Mouse (Mus musculus) c-Kit-positive CD71-negative TER-119-negative erythroid progenitor cells, embryonic 14.5 days (primary cell): ENCODE results near the gene Cyp2c54.
"Not testable (repeated sequence)": the region's sequence is repeated elsewhere in the genome, so short reads cannot be mapped to it uniquely, and the experiment has no call there.

Experiments used
- DNase-seq: peaks from one replicate; pipeline ENCODE4 v3.0.0-alpha.2; 2013; ENCODE audit warnings: low read depth

Gene Cyp2c54

DNA sequence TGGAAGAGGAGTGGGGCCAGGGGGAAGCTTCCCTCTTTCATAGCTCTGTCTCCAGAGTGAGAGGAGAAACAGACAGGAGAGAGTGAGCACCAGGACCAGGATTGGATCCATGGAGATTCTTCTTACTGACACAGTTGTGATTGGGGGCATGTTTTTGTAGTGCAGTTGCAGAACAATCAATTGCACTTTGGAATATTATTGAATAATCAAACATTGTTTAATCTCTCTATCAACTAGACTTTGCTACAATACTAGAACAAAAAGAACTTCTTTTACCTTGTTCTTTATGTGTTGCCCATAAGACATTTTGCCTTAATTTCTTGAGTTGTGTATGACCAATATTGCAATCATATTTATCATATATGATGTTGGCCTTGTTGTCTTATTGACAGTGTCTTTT, at the start of gene Cyp2c54:
Gene Cyp2c54, minus strand, starts transcription at position 127 of the 400 bp plus-strand sequence.
- DNase-seq, result no peak

DNA sequence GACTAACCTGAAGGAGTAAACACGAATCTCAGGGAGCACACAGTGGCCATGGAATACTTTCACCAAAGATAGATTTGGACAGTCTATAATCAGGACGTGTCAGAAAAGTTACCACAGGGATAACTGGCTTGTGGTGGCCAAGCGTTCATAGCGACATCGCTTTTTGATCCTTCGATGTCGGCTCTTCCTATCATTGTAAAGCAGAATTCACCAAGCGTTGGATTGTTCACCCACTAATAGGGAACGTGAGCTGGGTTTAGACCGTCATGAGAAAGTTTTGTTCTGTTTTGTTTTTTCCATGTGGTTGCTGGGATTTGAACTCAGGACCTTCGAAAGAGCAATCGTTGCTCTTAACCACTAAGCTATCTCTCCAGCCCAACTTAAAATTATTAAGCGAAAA, 46.0 kb upstream of the Cyp2c54 start:
- not testable (repeated sequence) for DNase-seq

DNA sequence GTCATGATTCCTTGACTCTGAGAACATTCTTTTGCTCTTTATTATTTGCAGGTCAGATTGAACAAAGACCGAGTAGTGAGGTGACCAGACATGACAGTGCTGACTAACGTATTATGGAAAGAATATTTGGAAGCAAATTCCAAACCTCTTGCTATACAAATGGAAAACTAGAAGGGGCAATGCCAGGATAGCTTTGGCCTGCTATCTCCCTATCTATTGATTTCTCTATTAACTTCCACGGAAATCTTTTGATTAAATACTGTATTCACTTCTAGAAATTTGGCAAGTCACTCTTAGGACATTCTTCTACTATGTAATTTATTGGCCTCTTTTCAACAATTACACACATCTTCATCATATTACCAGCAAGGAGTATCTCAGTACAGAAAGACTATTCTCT, 17.5 kb upstream of the Cyp2c54 start:
- no peak for DNase-seq

DNA sequence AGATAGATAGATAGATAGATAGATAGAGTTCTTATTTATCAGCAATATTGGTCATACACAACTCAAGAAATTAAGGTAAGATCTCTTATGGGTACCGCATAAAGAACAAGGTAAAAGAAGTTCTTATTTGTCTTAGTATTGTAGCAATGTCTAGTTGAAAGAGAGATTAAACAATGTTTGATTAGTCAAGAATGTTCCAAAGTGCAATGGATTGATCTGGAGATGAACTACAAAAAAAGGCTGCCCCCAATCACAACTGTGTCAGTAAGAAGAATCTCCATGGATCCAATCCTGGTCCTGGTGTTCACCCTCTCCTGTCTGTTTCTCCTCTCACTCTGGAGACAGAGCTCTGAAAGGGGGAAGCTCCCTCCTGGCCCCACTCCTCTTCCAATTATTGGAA, 15.8 kb upstream of the Cyp2c54 start, which contains the start of gene Cyp2c50:
Gene Cyp2c50, plus strand, starts transcription at position 268 of the 400 bp plus-strand sequence.
- DNase-seq, result not testable (repeated sequence)

- no peak for DNase-seq
These were observed 14.8 kb upstream of the Cyp2c54 start for GRCm38 (mm10) chr19:40088381-40088780.

DNA sequence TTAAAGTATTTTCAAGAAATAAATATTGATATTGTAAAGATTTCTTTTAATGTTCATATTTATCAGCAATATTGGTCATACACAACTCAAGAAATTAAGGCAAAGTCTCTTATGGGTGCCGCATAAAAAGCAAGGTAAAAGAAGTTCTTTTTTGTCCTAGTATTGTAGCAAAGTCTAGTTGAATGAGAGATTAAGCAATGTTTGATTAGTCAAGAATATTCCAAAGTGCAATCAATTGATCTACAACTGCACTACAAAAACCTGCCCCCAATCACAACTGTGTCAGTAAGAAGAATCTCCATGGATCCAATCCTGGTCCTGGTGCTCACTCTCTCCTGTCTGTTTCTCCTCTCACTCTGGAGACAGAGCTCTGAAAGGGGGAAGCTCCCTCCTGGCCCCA, 81.5 kb downstream of the Cyp2c54 start, which contains the start of gene Cyp2c37:
Gene Cyp2c37, plus strand, starts transcription at position 285 of the 400 bp plus-strand sequence.
- DNase-seq, result not testable (repeated sequence)

DNA sequence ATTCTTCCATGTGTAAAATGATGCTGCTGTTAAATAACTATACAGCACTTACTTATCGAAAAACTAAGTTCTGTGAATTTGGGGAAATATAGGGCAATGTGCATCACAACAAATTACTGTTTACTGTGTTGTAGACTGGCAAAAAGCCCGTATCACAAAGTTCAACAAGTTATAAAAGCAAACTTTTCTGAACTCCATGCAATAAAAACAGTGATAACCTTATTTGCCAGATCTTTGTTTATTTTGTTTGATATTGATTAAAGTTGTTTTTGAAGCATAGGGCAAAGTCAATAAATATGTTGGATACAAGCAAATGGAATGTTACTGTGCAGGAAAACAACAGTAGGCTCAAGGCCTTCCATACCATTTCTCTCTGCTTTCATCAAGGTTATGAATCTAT, 84.2 kb downstream of the Cyp2c54 start:
- DNase-seq, result no peak
